Mouse (Mus musculus): ENCODE data around the gene Gtpbp4.
"Not testable (repeated sequence)": the region's sequence is repeated elsewhere in the genome, so short reads cannot be mapped to it uniquely, and the experiment has no call there.

DNA sequence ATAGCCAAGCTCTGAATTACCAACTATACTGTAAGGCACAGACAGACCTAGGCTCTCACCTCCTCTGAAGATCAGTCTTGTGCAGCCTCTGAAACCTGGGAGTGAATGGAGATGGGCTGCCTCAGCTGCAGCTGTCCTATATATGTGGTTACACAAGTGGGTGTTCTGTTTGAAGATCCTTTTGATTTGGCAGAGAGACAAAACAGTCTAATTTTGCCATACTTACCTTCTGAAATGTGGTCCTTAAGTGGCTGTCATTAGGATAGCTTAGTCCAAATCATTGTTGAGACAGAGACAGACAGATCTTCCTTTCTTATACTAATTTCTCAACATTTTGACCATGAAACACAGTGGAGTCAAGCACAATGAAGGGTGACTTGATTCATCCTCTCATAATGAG, 47.8 kb downstream of the Gtpbp4 start, which contains the start of gene Gm9745:
- not testable (repeated sequence) for TF ChIP-seq POLR2A (IDR thresholded peaks at IDR 0.05; ENCODE audit: borderline replicate concordance, extremely low read depth, low read depth, low read length); CTCF (IDR thresholded peaks at IDR 0.05; ENCODE audit: insufficient read depth, low read length)
